Mouse (Mus musculus) hindbrain, embryonic 14.5 days (tissue): ENCODE measurements at regions not wholly inside any gene's neighbourhood (a gene's known extent, or its start where the extent isn't known, plus 50 kb on each side); places are given as distances from the start of the nearest gene placed in this dataset.

Experiments used
- ATAC-seq: fragments of 200-750 bp; cut with Nextera tagmentation; 2 replicates; pipeline ENCODE4 v1.8.0; 2017; ENCODE audit warnings: moderate number of reproducible peaks, mild to moderate bottlenecking, moderate TSS enrichment, moderate library complexity; ENCODE audit not compliant: low FRiP score
- DNase-seq: peaks from one replicate; pipeline ENCODE4 v3.0.0-alpha.2; 2015; ENCODE audit warnings: low spot score
- H3K27ac ChIP-seq: fragments of 300-500 bp; sonication (generic); 2 replicates; pipeline ENCODE4 v1.5.1; 2014; ENCODE audit warnings: mild to moderate bottlenecking, moderate library complexity
- H3K27me3 ChIP-seq: fragments of 300-500 bp; sonication (generic); 2 replicates; pipeline ENCODE4 v1.6.1; 2014; ENCODE audit warnings: mild to moderate bottlenecking, low read length, mixed read lengths; ENCODE audit not compliant: control insufficient read depth, insufficient read depth
- H3K36me3 ChIP-seq: fragments of 300-500 bp; sonication (generic); replicated peaks from 2 replicates; pipeline ENCODE4 v1.6.1; 2014; ENCODE audit not compliant: control insufficient read depth, insufficient read depth
- H3K4me1 ChIP-seq: fragments of 300-500 bp; sonication (generic); replicated peaks from 2 replicates; pipeline ENCODE4 v1.6.1; 2014; ENCODE audit warnings: antibody characterized with exemption, low read length, mixed read lengths; ENCODE audit not compliant: control insufficient read depth, insufficient read depth
- H3K4me2 ChIP-seq: fragments of 300-500 bp; sonication (generic); replicated peaks from 2 replicates; pipeline ENCODE4 v1.6.1; 2014; ENCODE audit warnings: mild to moderate bottlenecking, moderate library complexity
- H3K4me3 ChIP-seq: fragments of 300-500 bp; sonication (generic); replicated peaks from 2 replicates; pipeline ENCODE4 v1.5.1; 2014; ENCODE audit warnings: mild to moderate bottlenecking, low read length
- H3K9ac ChIP-seq: fragments of 300-500 bp; sonication (generic); 2 replicates; pipeline ENCODE4 v1.6.1; 2014
- H3K9me3 ChIP-seq: fragments of 300-500 bp; sonication (generic); 2 replicates; pipeline ENCODE4 v1.6.1; 2016; ENCODE audit warnings: low read length; ENCODE audit not compliant: control insufficient read depth
- WGBS: fragments of 180-500 bp; shearing (Covaris S2); extraction: QIAGEN DNeasy Blood & Tissue Kit; methylation state at CpG from one replicate; pipeline ENCODE4 v1.1.7; 2014; 5-methylcytosine and 5-hydroxymethylcytosine counted together

GRCm38 (mm10) chr14:98441954-98442353 lies 272.4 kb upstream of the Dach1 start:
- DNase-seq, result no peak
- no peaks in the 10 kb centered on the region for H3K27me3 ChIP-seq
- no peaks in the 10 kb centered on the region for H3K9me3 ChIP-seq
- H3K4me2 ChIP-seq, result no peak overlapping the region
- H3K36me3 ChIP-seq, result no peaks in the 10 kb centered on the region
- H3K4me3 ChIP-seq, result no peak overlapping the region
- ATAC-seq, result no peak
- H3K9ac ChIP-seq, result no peak overlapping the region
- no peaks in the 10 kb centered on the region for H3K4me1 ChIP-seq
- no peak overlapping the region for H3K27ac ChIP-seq
- 69% methylated on average over 2 of the region's 2 CpGs for WGBS

- 54% methylated on average over 11 of the region's 11 CpGs for WGBS
- Histone ChIP-seq H3K4me2 (0 out of 2 replicates have a peak overlapping the region, but pooled peaks have one; percentile 18), H3K9me3 (no peaks in the 10 kb centered on the region), H3K4me3 (no peak overlapping the region), H3K27ac (no peak overlapping the region), H3K4me1 (no peaks in the 10 kb centered on the region), H3K27me3 (no peaks in the 10 kb centered on the region), H3K36me3 (no peaks in the 10 kb centered on the region), H3K9ac (no peak overlapping the region)
- ATAC-seq (no peak), DNase-seq (no peak)
These were observed 262.4 kb upstream of the Dach1 start for GRCm38 (mm10) chr14:98431959-98432358.

GRCm38 (mm10) chr14:98417719-98418118 lies 248.2 kb upstream of the Dach1 start:
- Histone ChIP-seq H3K4me2 (no peak overlapping the region), H3K9ac (no peak overlapping the region), H3K4me1 (no peaks in the 10 kb centered on the region), H3K36me3 (no peaks in the 10 kb centered on the region), H3K27me3 (no peaks in the 10 kb centered on the region), H3K27ac (no peak overlapping the region), H3K4me3 (no peak overlapping the region), H3K9me3 (no peaks in the 10 kb centered on the region)
- DNase-seq (no peak), ATAC-seq (no peak)
- WGBS, result 81% methylated on average over 1 of the region's 1 CpGs

- H3K4me1 ChIP-seq, result no peaks in the 10 kb centered on the region
- H3K27ac ChIP-seq, result no peak overlapping the region
- no peak overlapping the region for H3K4me3 ChIP-seq
- H3K36me3 ChIP-seq, result no peaks in the 10 kb centered on the region
- H3K4me2 ChIP-seq, result no peak overlapping the region
- ATAC-seq, result no peak
- 61% methylated on average over 7 of the region's 7 CpGs for WGBS
- H3K27me3 ChIP-seq, result no peaks in the 10 kb centered on the region
- H3K9me3 ChIP-seq, result no peaks in the 10 kb centered on the region
- DNase-seq, result no peak
- H3K9ac ChIP-seq, result no peak overlapping the region
These were observed 244.6 kb upstream of the Dach1 start for GRCm38 (mm10) chr14:98414201-98414600.

- ATAC-seq, result no peak
- H3K27ac ChIP-seq, result no peak overlapping the region
- no peaks in the 10 kb centered on the region for H3K9me3 ChIP-seq
- DNase-seq, result no peak
- no peaks in the 10 kb centered on the region for H3K4me1 ChIP-seq
- WGBS, result 67% methylated on average over 3 of the region's 3 CpGs
- H3K36me3 ChIP-seq, result no peaks in the 10 kb centered on the region
- H3K4me3 ChIP-seq, result no peak overlapping the region
- no peak overlapping the region for H3K9ac ChIP-seq
- H3K4me2 ChIP-seq, result no peak overlapping the region
- H3K27me3 ChIP-seq, result no peaks in the 10 kb centered on the region
These were observed 236.5 kb upstream of the Dach1 start for GRCm38 (mm10) chr14:98405936-98406635.

GRCm38 (mm10) chr14:98404026-98404425 lies 234.5 kb upstream of the Dach1 start:
- WGBS, result 78% methylated on average over 5 of the region's 5 CpGs
- no peak overlapping the region for H3K4me3 ChIP-seq
- DNase-seq, result no peak
- no peaks in the 10 kb centered on the region for H3K27me3 ChIP-seq
- H3K36me3 ChIP-seq, result no peaks in the 10 kb centered on the region
- ATAC-seq, result no peak
- H3K9me3 ChIP-seq, result no peaks in the 10 kb centered on the region; the same call in 1 of the 2 replicates
- no peak overlapping the region for H3K27ac ChIP-seq
- no peak overlapping the region for H3K9ac ChIP-seq
- no peak overlapping the region for H3K4me2 ChIP-seq
- H3K4me1 ChIP-seq, result no peaks in the 10 kb centered on the region

DNA sequence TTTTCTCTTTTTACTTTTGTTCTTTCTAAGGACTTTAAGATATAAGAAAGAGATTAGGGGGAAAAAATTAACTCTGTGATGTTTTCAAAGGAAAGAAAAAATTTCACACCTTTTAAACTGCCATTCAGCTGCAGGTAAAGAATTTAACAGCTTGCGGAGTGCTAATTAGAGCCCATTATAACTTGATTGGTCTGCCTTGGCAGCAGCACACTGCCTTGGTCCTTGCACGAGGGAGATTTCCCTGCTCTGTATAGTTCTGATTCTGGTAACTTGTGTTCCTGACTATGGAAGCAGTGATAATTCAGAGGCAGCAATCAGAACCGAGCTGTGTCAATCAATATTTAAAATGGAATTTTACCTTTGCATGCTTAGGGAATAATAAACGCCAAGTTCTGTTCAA lies 218.3 kb upstream of the Dach1 start:
- no peaks in the 10 kb centered on the region for H3K27me3 ChIP-seq
- peaks cover 3% of the 10 kb centered on the region; the same call in 1 of the 2 replicates for H3K9me3 ChIP-seq
- ATAC-seq (no peak), DNase-seq (no peak)
- H3K4me3 ChIP-seq, result no peak overlapping the region
- H3K4me1 ChIP-seq, result no peaks in the 10 kb centered on the region
- no peaks in the 10 kb centered on the region for H3K36me3 ChIP-seq
- H3K9ac ChIP-seq, result no peak overlapping the region
- WGBS, result 71% methylated on average over 4 of the region's 4 CpGs
- H3K4me2 ChIP-seq, result no peak overlapping the region
- no peak overlapping the region for H3K27ac ChIP-seq
